Mouse (Mus musculus) common myeloid progenitor, adult 5-6 weeks (primary cell): ENCODE data around the gene Ube2n. TPM values are rescaled to one million over a fixed set of nuclear protein-coding genes. Genes with fewer than 3 reads are reported as not detected.
A peak's percentile ranks its signal among the peaks of the same experiment; 100 is the strongest.
"Not testable (repeated sequence)": the region's sequence is repeated elsewhere in the genome, so short reads cannot be mapped to it uniquely, and the experiment has no call there.

Source experiments
- ATAC-seq: replicated peaks from 2 replicates; pipeline ENCODE4 v1.8.0; 2016; ENCODE audit warnings: low read depth, mild to moderate bottlenecking, moderate TSS enrichment, inconsistent platforms; ENCODE audit not compliant: poor library complexity, severe bottlenecking
- total RNA-seq: library from RNA; stranded (forward); fragments of 200-1000, 187-1606 nt; gene quantifications from 2 replicates; pipeline ENCODE4 v1.2.3, GENCODE M21; 2017

Ube2n gene
- total RNA-seq, 1 experiment from 2014 or later = 146 TPM

DNA sequence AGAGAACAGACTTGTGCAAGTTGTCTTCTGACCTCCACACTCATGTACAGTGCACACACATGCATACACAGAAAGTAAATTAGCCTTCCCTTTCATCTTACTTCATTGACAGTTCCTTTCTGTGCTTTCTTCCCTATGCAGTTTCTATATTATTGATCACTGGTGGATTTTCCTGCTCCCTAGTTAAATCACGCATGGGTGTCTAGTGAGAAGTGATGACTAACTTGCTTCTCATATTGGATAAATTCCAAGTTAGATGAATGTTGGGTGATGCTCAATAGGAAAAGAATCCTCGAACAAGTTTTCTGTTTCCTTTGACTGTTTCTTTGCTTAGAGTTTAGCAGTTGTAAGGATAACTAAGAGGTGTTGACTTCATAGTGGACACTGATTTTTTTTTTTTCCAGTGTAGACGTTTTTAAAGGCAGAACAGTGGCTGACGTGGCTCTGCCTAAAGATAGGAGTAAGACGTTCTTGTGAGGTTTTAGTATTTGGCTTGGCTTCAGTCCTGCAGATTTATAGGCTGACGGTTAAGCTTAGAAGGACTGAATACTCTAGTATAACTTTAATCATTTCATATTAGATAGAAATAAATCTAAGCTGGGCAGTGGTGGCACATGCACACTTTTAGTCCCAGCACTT lies 10.2 kb downstream of the Ube2n start:
- ATAC-seq = no peak

DNA sequence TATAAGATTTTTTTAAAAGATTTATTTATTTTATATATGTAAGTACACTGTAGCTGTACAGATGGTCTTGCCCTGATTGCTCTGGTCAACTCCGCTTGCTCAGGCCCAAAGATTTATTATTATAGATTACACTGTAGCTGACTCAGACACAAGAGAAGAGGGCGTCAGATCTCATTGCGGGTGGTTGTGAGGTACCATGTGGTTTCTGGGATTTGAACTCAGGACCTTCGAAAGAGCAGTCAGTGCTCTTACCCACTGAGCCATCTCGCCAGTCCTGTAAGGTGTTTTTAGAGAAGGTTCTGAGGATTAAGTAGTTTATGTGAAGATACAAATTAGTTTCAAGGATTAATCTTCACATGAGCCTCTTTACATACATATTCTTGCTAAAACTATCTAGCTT lies 10.9 kb downstream of the Ube2n start:
- no peak for ATAC-seq

GRCm38 (mm10) chr10:95526495-95527122 lies 11.7 kb downstream of the Ube2n start:
- ATAC-seq = 0 out of 2 replicates have a peak, but pooled peaks have one; percentile 32

DNA sequence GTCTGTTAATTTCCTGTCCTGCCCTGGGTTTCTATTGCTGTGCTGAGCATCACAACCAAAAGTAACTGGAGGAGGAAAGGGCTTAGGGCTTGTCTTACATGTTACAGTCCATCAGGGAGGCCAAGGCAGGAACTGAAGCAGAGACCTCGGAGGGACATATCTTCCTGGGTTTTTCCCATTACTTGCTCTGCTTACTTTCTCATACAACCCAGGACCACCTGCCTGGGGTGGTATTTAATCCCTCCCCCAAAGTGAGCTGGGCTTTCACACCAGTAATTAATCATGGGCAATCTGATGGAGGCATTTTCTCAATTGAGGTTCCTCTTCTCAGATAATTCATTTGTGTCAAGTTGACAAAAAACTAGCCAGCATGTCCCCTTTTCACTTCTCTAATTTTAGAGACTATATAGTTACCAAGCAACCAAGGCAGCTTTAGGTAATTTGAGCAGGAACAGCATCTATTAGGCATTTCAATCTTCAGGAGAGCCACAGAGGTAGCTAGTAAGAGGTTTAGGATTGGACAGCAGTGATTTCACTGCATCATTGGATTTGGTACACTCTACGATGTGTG lies 15.7 kb downstream of the Ube2n start:
- no peak for ATAC-seq

- no peak for ATAC-seq
Measured at GRCm38 (mm10) chr10:95532916-95533315, 18.0 kb downstream of the Ube2n start.

DNA sequence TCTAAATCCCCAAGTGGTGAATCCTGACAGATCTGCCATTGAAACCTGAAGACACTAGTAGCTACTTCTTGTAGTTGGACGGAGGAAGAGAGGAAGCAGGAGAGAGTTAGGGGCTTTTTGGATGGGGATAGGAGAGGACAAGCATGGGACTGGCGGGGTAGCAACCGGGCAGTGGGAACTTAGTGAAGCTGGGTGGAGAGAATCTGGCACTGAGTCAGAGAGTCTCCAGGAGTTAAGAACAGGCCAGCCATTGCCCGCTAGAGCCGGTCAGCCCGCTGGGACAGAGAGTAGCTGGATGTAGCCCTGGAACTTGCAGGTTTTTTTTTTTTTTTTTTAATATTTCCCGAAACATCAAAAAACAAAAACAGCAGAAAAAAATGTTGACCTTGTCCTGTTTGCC lies 18.4 kb downstream of the Ube2n start:
- no peak for ATAC-seq

- ATAC-seq = no peak
Measured at GRCm38 (mm10) chr10:95535399-95536221, 20.7 kb downstream of the Ube2n start.

- ATAC-seq = no peak
Measured at GRCm38 (mm10) chr10:95536222-95536541, 21.2 kb downstream of the Ube2n start.

DNA sequence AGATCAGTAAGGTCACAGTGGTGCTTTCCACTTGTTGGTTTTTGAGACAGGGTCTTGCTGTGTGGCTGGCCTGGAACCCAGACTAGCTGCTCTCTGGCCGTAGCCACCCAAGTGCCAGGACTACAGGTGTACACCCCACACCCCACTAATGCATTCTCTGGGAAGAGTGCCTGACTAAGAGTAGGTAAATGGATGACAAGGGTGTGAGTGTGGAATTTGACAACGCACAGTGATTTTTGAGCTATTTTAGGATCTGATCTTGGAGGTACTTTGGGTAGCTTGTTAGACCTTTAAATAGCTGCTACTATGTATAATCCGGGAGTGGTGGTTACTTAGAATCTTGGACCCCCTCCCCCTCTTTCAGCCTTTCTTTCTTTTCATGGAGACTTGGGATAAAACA lies 24.3 kb downstream of the Ube2n start:
- no peak for ATAC-seq

DNA sequence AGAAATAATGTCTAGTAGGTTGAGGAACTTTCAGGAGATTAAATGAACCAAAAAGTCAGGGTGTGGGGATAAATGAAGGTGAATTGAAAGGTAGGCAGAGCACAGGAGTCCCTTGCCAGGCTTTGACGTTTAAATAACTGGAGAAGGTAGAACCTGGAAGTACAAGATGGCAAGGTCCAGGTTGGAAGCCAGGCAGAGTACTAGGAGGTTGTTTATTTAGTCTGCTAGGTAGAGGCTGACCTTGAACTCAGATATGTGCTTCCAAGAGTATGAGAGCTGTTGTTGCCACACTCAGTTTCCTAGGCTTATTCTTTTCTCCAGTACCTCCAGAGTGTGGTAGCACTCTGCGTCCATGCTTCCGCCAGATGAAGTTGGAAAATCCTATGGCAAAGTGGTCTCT lies 24.9 kb downstream of the Ube2n start:
- no peak for ATAC-seq

DNA sequence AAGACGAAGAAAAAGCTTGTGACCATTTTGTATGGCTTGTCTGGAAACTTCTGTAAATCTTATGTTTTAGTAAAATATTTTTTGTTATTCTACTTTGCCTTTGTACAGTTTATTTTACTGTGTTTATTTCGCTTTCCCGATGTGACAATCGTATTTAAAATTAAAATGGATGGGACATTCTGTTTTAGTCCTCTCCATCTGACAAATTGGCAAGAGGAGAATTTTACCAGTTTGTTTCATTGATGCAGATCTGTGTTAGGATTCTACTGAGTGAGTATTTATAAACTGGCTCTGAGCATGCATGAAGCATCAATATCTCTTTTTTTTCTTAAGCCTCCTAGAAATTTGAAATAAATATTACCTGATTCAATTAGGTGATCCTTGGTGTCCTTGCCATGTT lies 28.0 kb downstream of the Ube2n start:
- ATAC-seq = no peak

DNA sequence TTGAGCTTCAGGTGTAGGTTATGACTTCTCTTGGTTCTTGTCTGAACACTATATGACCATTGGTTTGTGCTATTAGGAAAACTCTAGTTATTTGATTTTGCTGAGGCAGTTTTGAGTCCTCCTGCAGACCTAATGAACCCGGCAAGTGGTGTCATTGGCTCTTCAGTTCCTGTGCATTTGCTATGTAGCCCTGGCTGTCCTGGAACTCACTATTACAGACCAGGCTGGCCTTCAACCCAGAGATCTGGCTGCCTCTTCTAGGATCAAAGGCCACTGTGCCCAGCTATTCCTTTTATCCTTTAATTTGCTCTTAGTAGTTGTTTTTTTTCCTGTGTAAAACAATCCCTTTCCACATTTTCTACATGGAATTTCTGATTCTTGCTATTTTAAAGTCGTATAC lies 28.4 kb downstream of the Ube2n start:
- ATAC-seq = no peak

GRCm38 (mm10) chr10:95544004-95544403 lies 29.1 kb downstream of the Ube2n start:
- ATAC-seq = no peak

DNA sequence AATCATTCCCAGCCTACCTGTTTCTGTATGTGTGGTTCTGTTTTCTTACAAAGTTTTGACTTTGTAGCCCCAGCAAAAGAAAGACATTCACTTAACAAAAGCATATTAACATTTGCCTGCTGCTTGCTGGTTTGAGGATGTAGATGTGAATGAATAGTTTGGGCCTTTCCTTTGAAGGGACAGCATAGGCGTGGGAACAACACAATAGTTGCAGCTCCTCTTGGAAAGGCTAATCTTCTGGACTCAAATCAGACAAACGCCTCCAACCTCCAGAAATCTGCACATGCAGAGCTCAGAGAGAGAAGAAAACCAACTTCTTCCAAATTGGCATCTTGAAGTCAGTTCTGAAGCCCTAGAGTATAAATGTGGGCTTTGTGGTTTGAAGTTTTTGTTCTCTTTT lies 29.7 kb downstream of the Ube2n start:
- no peak for ATAC-seq

GRCm38 (mm10) chr10:95545051-95545450 lies 30.1 kb downstream of the Ube2n start:
- ATAC-seq = no peak

DNA sequence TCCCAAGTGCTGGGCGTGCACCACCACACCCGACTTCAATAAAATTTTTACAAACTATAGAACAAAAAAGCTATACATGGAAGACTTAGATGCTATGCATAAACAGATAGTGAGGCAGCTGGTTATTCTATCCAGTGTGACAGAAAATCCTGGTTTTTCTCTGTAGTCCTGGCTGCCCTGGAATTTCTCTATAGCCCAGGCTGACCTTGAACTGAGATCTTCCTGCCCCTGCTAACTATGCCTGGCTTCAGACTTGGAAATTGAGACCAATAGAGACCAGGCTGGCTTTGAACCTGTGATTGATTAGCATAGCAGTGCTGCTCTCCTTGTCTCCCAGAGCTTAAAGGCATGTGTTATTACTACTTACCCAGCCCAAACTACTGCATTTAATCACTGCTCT lies 31.2 kb downstream of the Ube2n start:
- no peak for ATAC-seq

DNA sequence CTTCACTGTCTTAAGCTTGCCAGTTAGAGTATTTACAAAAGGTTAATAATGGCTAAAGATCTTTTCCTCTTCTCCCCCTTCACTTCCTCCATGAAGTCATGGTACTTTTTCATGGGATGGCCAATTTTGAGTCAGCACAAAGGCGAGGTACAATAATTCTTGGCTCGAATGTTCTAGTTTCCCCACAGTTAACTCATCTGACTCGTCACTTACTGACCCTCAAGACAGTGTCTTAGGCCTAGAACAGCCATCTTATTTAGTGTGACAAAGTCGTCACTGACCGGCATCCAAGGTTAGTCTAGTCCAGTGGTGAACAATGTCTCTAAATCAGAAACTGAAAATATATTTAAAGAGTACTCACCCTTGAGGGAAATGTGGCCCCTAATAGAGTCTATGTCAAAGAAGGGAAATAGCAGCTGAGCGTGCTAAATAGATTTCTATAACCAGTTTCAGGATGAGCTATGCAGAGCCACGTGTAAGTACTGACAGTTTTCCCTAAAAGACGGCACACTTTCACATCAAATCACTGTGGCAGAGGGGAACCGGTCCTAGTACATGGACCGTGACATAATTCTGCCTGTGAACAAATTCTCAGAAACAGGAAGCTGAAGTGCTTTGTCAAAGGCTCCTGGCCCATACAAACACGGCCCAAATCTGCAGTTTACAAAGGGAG lies 33.3 kb downstream of the Ube2n start:
- no peak for ATAC-seq

GRCm38 (mm10) chr10:95549080-95549479 lies 34.1 kb downstream of the Ube2n start:
- not testable (repeated sequence) for ATAC-seq

DNA sequence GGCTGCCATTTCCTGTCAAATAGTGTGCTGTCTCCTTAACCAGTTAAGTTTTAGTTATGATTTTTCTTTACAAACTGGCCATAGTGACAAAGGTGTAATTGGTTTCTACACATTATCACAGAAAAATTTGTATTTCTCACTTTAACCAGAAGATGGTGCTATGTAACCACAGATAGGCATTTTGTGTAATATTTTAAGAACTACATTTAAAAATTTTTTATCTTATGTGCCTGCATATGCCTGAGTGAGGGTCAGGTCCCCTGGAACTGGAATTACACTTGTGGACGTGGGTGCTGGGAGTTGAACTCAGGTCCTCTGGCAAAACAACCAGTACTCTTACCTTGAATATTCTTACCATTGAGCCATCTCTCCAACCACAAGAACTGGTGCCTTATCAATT lies 35.6 kb downstream of the Ube2n start:
- peak; percentile 64 for ATAC-seq

DNA sequence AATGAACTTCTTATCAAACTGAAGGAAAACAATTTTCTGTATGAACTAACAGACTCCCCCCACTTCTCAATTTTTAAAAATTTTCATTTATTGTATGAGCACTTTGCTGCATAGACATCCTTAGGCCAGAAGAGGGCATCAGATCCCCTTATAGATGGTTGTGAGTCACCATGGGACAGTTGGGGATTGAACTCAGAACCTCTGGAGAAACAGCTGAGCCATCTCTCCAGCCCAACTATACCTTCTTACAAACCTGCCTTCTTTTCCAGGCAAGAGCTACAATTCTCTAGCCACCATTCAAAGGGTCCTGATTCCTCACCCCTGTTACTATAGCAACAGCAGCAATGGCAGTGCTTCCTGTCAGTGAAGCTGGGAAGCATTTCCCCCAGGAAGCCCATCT lies 36.8 kb downstream of the Ube2n start:
- no peak for ATAC-seq

- no peak for ATAC-seq
Measured at GRCm38 (mm10) chr10:95552326-95552725, 37.4 kb downstream of the Ube2n start.
